Mouse (Mus musculus): ENCODE data around the gene 1700001P01Rik.

1700001P01Rik gene

DNA sequence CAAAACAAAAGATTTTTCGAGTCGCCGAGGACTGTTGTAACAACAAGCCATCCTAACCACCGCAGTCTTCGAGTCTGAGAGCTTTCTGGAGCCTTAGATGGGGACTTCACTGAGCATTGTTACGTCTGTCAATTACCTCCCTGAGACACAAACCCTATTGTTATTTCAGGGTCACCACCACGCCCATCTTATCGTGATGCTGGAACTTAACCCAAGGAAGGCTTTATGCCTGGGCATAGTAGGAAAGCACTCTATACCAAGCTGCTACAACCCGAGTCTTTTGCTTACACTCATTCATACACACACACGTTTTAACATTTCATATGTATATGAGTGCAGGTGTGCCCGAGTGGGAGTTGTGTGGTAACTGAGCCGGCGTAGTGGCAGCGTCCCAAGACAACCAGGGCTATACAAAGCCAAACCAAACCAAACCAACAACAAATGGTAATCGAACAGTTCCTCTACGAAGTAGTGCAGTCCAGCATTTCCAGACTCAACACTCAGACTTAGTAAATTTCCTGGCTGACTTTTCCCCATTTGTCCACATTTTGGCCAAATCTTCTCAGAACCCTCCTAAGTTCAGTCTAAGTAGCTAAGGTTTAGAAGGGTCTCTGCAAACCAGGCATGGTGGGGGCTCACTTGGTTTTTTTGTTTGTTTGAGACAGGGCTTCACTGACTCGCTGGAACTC lies at the start of gene 1700001P01Rik:
Gene 1700001P01Rik (minus strand): TSS at position 111 of the 689 bp plus-strand sequence.
- DNase-seq (ENCODE audit: low read depth, low spot score), result no peak

DNA sequence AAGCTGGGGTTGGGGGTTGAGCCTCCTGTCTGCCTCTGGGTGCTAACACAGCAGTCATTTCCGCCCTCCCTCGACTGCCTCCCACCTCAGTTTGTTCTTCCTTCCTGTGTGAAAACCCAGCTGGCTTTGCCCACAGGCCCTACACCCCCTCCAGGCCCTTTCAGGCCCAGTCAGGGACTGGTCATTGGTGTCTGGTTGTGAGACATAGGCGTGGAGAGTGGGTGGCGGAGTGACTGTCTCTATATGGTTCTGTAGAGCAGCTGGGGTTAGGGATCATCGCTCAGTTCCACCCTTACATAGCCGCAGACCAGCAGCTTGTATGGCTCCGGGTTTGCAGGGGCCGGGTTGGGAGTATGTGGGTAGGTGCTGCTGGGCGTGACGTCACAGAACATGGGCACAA lies 49.6 kb upstream of the 1700001P01Rik start:
- DNase-seq (ENCODE audit: low read depth, low spot score), result no peak

DNA sequence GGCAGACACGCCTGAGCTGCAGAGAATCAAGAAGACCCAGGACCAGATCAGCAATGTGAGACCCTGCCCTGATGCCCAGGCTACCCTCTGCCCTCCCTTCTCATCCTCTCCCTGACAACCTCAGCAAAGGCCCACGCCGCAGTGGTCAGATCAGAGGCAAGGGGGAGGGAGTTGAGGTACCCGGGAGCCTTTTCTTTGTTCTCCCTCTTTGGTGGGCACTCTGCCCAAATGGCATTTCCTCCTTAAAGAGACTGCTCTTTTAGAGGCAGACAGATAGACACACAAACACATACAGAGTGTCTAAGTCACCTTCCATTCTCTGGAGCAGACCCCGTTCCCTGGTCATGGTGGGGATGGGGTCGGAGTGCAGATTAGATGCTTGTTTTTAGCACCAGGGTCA lies 49.2 kb upstream of the 1700001P01Rik start:
- no peak for DNase-seq (ENCODE audit: low read depth, low spot score)

DNA sequence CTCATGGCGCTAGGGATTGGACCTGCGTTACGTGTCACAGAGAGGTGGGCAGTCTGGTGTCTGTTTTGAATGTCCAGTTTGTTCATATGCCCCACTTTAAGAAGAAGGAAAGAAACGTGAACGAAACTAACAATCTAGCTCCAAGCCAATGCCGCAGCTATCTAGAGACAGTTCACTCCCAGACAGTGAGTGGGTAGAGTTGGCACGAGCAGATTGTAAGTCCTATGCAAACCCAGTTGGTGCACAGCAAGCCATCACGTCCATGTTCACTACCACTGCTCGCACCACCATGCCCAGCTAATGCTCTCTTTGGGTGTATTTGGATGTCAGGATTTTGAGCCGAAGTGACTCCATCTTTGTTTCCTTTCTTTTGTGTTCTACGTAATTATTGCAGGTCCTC lies 48.5 kb upstream of the 1700001P01Rik start:
- no peak for DNase-seq (ENCODE audit: low read depth, low spot score)

DNA sequence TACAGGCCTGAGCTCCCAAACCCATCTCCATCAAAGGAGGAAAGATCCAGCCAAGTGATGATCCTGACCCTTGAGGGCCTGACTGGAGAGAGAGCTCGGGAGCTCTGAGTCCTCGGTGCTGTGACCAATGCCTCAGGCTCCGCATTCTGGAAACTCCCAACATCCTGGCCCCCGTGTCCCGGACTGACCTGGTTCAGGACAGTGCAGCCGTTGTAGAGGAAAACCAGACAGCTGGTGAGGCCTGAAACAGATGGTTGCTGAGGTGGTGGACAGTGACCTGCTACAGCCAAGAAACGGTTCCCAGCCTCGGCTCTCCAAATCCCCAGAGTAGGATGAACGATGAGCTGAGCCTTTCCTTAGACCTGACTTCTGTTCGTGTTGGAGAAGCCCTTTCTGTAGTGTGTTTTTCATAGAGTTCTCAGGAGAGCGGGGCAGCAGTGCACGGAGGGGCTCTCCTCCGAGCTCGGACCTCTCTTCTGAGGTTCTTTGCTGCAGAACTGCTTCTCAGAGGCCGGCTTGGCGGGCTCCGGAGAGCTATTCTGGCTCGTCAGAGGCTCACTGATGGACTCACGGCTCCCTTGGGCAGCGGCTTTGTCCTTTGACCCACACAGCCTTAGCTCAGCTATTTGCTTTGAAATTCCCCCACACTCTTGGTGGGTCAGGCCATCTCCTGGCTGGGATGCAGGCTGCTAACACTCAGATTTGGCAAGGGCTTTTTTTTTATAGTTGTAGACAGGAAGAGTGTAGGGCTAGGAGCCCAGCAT lies 47.3 kb upstream of the 1700001P01Rik start:
- DNase-seq (ENCODE audit: low read depth, low spot score), result no peak

DNA sequence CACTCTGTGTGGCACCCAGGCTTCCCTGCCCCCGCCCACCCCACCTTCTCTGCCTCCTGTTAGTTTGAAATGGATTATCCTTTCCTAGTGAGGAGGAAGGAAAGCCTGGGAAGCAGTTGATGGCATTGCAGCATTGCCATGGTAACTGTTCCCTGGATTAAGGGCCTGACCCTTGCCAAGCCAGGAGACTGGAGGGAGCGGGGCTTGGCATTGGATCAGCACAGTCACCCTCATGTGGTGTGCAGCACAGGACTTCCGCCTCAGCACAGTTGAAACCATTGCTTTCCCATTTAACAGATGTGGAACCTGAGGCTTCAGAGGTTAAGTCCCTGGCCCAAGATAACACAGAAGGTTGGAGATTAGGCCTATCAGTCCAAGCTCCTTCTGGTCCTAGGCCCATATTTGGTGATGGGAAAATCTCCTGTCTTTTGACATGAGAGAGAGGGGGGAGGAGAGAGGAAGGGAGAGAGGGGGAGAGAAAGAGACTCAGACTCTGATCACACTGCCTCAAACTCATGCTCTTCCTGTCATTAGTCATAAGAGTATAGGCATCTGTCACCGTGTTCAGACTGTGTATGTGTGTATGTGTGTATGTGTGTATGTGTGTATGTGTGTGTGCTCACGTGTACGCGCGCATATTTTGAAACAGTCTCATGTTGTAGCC lies 45.8 kb upstream of the 1700001P01Rik start:
- DNase-seq (ENCODE audit: low read depth, low spot score), result no peak

DNA sequence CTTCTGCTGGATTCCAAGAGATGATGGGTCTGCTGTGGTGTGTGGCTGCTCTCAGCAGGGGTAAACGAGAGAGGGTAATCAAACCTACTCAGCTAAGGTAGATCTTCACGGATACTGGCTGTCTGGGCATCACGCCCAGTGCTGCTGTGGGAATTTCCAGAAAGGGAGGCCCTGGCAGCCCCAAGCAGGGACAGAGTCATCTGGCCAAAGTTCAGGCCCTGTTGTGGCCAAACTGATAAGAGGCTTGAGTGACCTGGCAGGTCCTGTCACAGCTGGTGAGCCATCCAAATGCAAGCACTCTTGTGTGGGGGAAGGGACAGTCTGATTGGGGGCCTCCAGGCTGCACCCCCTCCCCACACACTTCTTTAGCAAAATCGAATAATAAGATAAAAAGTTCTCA lies 45.1 kb upstream of the 1700001P01Rik start:
- DNase-seq (ENCODE audit: low read depth, low spot score), result no peak

DNA sequence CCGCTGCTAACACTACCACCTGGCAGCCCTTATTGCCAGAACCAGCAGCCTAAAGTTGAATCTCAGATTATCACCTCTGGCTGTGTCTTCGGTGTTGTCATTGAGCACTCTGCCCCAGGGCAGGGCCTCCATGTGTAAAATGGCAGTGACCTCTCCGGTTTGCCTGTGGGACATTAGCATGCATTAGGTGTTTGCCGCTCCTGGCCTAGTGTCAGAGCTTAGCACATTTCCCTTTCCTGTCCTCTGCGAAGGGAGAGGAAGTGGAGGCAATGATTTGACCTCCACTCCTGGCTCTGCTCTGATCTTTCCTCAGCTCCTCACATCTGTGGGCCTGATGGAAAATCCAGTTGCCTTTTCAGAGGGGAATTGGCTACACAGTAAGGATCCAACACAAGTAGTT lies 44.2 kb upstream of the 1700001P01Rik start:
- no peak for DNase-seq (ENCODE audit: low read depth, low spot score)

DNA sequence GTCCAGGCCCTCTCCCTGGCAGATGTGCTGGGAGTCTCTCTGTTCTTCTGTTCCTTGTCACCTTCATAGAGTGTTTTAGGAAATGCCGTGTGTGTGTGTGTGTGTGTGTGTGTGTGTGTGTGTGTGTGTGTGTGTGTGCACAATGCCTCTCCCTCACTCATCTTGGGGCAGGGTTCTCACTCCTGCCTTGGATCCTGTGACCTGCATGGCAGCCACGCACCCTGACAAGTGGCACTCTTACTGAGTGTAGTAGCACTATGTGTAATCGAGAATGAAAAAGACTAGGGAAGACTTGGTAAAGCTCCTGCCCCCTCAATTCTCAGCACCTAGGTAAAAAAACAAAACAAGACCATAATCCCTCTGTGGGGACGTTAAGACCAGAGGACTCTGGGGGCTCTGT lies 43.4 kb upstream of the 1700001P01Rik start:
- no peak for DNase-seq (ENCODE audit: low read depth, low spot score)

DNA sequence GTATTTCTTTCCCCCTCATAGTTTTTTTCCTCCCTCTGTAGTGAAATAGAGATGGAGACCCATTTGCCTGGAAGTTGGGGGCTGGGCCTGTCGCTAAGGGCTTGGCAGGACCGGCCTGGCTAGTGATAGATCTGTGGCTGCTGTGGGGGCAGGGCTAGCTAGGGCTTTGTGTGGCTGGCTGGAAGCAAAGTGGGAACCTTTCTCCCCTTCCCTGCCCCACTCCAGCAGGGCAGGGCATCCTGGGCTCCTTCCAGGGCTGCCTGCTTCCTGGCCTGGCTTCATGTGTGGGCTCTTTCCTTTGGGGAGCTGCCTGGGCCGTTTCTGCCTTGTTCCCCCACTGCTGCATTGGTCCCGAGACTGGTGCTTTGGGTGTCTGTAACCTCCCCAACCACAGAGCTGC lies 42.9 kb upstream of the 1700001P01Rik start:
- no peak for DNase-seq (ENCODE audit: low read depth, low spot score)

DNA sequence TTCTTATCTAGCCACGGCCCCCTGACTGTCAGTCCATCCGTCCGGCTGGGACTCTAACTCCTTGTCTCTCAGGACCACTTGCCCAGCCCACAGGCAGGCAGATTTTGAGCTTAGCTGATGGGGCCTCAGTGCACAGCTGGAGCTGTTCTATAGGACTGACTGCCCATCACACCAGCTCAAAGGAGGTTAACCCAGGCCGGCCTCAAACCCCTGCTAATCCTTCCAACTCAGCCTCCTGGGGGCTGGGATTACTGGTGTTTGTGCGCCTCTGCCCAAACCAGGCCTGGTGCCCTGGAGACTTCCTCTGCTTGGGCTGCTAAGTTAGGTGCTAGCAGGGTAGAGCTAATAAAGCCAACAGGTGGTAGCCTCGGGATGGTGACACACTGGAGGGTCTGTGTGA lies 42.3 kb upstream of the 1700001P01Rik start:
- no peak for DNase-seq (ENCODE audit: low read depth, low spot score)

DNA sequence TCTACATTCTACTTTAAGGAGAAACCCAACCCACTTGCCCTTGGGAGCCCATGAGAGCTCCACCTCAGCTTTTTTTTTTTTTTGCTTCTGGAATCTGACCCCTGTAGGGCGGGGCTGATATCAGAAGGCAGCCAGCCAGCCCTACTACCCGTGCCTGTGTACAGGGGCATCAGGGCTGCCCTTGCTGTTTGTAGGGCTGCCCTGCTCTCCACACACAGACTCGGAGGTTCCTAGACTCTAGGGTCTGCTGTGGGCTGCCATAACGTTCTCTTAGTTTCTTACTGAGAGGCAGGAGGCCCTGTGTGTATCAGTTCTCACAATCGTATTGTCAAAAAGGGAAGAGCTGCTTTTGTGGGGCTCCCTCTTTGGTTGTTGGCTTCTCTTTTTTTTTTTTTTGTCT lies 41.7 kb upstream of the 1700001P01Rik start:
- no peak for DNase-seq (ENCODE audit: low read depth, low spot score)

DNA sequence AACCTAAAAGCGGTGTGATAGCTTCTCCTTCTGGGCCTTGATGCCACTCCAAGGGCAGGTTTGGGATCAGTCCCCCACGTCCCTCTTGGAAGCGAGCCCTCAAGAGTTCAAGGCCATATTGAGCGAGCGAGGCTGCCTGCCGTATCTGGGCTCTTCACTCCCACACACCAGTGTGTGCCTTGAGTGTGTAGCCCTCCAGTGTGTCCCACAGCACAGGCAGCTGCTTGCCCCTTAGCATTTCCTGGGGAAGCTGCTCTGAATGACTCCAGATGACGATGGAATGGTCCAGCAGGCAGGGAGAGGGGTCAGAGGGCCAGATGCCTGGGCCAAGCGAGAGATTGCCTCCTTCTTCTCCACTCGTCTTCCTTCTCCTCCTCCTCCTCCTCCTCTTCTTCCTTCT lies 41.2 kb upstream of the 1700001P01Rik start:
- DNase-seq (ENCODE audit: low read depth, low spot score), result no peak

DNA sequence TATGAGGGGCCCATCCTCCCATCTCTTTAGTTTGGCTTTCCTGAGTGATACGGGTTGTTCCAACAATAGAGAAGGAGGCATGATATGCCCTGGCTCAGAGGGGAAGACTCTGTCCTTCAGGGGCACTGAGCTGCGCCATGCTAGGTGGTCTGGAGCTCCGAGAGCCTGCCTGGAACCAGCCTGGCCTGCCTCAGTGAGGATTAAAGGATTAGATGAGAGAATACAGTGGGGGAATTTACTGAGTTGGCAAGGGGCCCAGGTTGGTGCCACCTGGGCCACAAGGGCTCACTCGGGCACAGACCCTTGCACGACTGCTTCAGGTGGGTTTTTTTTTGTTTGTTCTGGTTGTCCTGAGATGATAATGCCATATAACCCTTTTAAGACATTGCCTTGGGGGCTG lies 40.5 kb upstream of the 1700001P01Rik start:
- DNase-seq (ENCODE audit: low read depth, low spot score), result no peak

DNA sequence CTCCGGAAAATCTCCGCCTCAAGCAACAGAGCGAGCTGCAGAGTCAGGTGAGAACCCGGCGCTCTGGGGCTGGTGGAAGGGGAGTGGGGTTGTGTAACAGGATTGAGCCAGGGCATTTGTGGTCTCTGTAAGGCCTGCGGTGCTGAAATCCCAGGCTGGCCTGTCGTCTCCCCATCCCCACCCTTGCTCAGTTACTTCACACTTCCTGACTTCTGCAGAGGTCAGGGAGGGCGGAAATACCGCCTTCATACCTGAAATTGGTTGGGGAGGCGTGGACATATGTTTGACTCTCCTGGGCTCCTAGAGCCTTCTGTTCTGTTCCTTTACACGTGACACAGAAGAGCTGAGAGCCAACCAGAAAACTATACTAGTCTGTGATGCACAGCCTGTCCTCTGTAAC lies 40.0 kb upstream of the 1700001P01Rik start:
- DNase-seq (ENCODE audit: low read depth, low spot score), result no peak

DNA sequence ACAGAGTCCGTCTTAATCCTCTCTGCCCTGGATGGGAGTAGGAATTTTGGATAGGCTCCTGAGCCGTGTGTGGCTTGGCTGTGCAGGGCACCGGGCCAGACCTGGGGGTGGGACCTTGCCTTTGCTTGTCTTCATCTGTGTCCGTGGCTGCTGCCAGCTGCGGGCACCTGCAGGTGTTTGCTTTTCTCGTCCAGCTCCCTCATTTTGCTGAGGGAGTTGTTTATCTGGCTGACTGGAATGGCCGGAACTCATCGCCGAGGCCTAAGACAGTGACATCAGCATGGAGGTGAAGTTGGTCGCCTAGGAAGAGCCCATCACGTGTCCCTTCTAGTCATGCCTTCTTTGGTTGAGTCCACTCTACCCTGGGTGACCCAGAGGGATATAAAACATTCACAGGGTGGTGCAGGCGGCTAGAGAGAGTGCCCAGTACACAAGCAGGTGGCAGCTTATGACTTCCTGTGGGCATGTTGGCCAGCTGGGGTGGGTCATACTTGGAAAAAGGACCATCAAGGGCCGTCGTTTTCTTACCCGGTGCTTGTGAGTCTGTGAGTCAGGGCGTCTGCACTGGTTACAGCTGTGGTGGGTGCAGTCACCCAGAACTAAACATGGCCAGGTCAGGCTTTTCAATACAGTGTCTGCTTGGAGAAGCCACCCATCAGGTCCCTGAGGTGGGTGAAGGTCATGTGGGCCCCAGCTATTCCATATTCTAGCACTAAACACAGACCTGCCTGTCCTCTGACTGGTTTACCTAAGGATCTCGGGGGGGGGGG lies 38.2 kb upstream of the 1700001P01Rik start:
- DNase-seq (ENCODE audit: low read depth, low spot score), result no peak

DNA sequence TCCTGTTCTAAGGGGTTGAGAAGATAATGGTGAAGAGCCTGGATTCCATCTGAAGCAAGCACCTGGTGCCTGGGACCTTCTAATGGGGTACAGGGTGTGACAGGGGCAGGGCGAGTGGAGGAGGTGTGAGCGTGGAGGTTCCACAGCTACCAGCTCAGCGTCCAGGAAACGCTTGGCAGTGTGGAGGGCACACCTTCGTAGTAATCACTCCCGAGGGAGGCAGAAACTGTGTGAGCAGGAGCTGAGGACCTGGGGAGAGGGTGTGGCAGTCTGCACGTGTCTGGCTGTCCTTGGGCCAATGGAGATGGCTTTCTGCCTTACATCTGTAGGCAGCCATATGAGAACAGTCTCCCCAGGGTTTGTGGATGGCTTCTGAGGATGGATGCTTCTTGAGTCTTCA lies 37.4 kb upstream of the 1700001P01Rik start:
- no peak for DNase-seq (ENCODE audit: low read depth, low spot score)

DNA sequence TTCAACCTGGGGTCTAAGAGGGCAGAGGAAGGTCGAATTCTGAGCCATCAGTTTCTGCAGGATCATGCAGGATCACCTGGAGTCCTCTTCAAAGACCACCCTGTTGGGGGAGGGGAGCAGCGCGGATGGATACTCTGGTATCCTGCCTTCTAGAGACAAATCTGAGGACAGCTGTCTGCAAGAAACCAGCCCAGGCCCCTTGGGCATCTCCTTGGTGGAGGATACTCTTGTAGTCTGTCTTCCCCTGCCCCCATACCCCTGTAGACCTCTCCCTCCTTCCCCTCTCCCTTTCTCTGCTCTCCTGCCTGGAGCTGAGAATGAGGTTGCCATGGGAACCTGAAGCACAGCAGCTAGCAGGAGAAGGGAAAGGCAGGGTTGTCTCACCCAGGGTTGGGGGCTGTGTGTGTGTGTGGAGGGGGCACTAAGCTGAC lies 36.8 kb upstream of the 1700001P01Rik start:
- no peak for DNase-seq (ENCODE audit: low read depth, low spot score)

DNA sequence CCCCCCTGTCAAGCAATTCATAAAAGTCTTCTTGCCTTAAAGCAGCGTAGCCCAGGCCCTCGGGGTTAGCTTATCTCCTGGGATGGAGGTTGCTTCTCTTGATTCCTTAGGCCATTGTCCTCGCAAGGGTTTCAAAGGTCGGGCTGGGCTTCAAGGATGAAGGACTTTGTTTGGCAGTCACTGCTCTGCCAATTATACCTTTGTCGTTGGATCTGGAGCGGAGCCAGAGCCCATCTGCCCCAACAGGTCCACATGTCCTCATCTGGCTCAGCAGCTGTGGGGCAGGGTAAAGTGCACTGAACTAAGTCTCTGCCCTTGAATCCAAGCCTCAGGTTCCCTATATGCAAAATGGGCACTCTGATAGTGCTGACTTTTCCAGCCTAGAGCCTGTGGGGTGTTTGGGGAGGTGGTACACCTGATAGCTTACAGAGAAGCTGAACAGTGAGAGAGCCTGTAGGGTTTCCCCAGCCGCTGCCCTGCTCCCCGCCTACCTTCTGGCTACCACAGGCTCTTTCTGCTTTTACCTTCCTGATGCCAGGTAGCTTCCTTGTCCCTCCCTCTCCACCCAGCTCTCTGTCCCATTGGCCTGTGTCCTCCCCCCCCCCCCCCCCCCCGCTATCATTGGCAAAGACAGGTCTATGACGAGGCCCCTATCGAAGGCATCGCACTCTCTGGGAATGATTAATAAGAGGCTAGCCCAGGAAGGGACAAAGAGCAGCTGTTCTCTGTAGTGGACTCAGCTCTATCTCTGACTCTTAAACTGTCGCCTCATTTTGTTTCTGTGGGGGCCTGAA lies 36.0 kb upstream of the 1700001P01Rik start:
- DNase-seq (ENCODE audit: low read depth, low spot score), result no peak

DNA sequence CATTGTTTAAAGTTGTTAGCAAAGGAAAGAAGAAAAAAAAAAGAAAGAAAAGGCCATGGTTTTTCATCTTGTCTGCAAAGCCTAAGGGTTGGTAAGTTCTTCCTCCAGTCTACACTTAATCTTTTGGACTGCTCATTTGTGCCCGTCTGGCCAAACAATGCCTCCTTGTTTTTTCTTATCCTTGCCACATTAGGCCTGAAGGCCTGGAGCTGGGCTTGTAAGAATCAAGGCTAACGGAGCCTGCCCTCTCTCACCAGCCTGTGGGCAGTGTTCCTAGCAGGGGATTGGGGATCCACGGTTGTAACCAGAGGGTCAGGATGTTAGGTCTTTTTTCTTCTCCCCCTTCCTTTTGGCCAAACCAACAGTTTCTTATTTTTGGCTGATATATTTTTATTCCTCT lies 35.3 kb upstream of the 1700001P01Rik start:
- no peak for DNase-seq (ENCODE audit: low read depth, low spot score)

DNA sequence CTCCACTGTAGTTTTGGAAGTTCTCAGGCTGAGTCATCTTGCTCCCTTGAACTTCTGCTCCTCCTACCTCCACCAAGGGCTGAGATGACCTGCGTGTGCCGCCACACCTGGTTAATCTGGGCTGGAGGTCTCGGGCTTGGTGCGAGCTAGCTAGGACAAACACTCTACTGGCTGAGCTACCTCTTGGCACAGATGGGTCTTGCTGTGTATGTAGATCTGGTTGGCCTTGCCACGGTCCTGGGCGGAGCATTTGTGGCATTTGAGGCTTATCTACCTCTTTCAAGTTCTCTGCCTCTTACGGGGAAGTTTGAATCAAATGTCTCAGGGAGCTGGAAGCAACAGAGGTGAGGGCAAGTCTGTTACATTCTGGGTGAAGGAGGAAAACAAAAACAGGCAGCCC lies 34.6 kb upstream of the 1700001P01Rik start:
- no peak for DNase-seq (ENCODE audit: low read depth, low spot score)

Measured in forelimb bud, embryonic 11.5 days (tissue).